Mouse (Mus musculus): Measurements from ENCODE around the gene Med1. TPM values are rescaled to one million over a fixed set of nuclear protein-coding genes. Genes with fewer than 3 reads are reported as not detected.
"Not testable (repeated sequence)": the region's sequence is repeated elsewhere in the genome, so short reads cannot be mapped to it uniquely, and the experiment has no call there.

The Med1 gene
- polyA plus RNA-seq, 1 experiment from 2014 or later = 85.8 TPM

GRCm38 (mm10) chr11:98203931-98204421, 10.9 kb upstream of the Med1 start:
- Histone ChIP-seq H3K9ac (replicated peaks; ENCODE audit: low read length) (peak overlapping the region; percentile 94), H3K4me3 (ENCODE audit: low read depth, low read length) (peak overlapping the region; percentile 71), H3K27ac (replicated peaks; ENCODE audit: low read depth, low read length) (no peak overlapping the region), H3K9me3 (replicated peaks; ENCODE audit: control insufficient read depth, low read length) (no peaks in the 10 kb centered on the region), H3K4me1 (ENCODE audit: control insufficient read depth, insufficient read depth, low read length) (no peaks in the 10 kb centered on the region; the same call in none of the 2 replicates), H3K27me3 (ENCODE audit: control insufficient read depth, insufficient read depth, low read length) (no peaks in the 10 kb centered on the region), H3K4me2 (ENCODE audit: low read depth, low read length) (peak overlapping the region; percentile 61), H3K36me3 (replicated peaks; ENCODE audit: control insufficient read depth, insufficient read depth, low read depth, low read length) (no peaks in the 10 kb centered on the region; the same call in 1 of the 2 replicates)
- ATAC-seq (replicated peaks; ENCODE audit: insufficient number of reproducible peaks, low FRiP score, low TSS enrichment, low read depth) (no peak), DNase-seq (ENCODE audit: low spot score) (peak; percentile 26)
- 0% methylated on average over 16 of the region's 16 CpGs for WGBS

GRCm38 (mm10) chr11:98203351-98203911, 10.3 kb upstream of the Med1 start:
- DNase-seq (ENCODE audit: low spot score) (peak; percentile 11), ATAC-seq (replicated peaks; ENCODE audit: insufficient number of reproducible peaks, low FRiP score, low TSS enrichment, low read depth) (no peak; the same call in 1 of the 2 replicates)
- no peaks in the 10 kb centered on the region for H3K27me3 ChIP-seq (ENCODE audit: control insufficient read depth, insufficient read depth, low read length)

GRCm38 (mm10) chr11:98202641-98203350, 9.7 kb upstream of the Med1 start, which contains the start of gene Cdk12:
Gene Cdk12, plus strand, starts transcription at chr11:98203059.
- no peaks in the 10 kb centered on the region for H3K27me3 ChIP-seq (ENCODE audit: control insufficient read depth, insufficient read depth, low read length)
- no peaks in the 10 kb centered on the region for H3K36me3 ChIP-seq (replicated peaks; ENCODE audit: control insufficient read depth, insufficient read depth, low read depth, low read length)
- peak within 1 kb of the TSS; percentile 94 for H3K9ac ChIP-seq (replicated peaks; ENCODE audit: low read length)
- under 1% methylated on average over 51 of the region's 63 CpGs for WGBS
- H3K4me2 ChIP-seq (ENCODE audit: low read depth, low read length) = peak within 1 kb of the TSS; percentile 73
- H3K27ac ChIP-seq (replicated peaks; ENCODE audit: low read depth, low read length) = peak within 1 kb of the TSS; percentile 99
- peak; percentile 92 for ATAC-seq (replicated peaks; ENCODE audit: insufficient number of reproducible peaks, low FRiP score, low TSS enrichment, low read depth)
- no peaks in the 10 kb centered on the region; the same call in 1 of the 2 replicates for H3K4me1 ChIP-seq (ENCODE audit: control insufficient read depth, insufficient read depth, low read length)
- H3K4me3 ChIP-seq (ENCODE audit: low read depth, low read length) = peak within 1 kb of the TSS; percentile 71
- no peaks in the 10 kb centered on the region for H3K9me3 ChIP-seq (replicated peaks; ENCODE audit: control insufficient read depth, low read length)
- peak; percentile 99 for DNase-seq (ENCODE audit: low spot score)

More at GRCm38 (mm10) chr11:98203351-98203911, 10.3 kb upstream of the Med1 start:
- WGBS = under 1% methylated on average over 37 of the region's 37 CpGs
- H3K9ac ChIP-seq (replicated peaks; ENCODE audit: low read length) = peak overlapping the region; percentile 94
- H3K36me3 ChIP-seq (replicated peaks; ENCODE audit: control insufficient read depth, insufficient read depth, low read depth, low read length) = no peaks in the 10 kb centered on the region
- peak overlapping the region; percentile 71 for H3K4me3 ChIP-seq (ENCODE audit: low read depth, low read length)
- no peaks in the 10 kb centered on the region for H3K9me3 ChIP-seq (replicated peaks; ENCODE audit: control insufficient read depth, low read length)
- H3K4me1 ChIP-seq (ENCODE audit: control insufficient read depth, insufficient read depth, low read length) = no peaks in the 10 kb centered on the region; the same call in none of the 2 replicates
- H3K4me2 ChIP-seq (ENCODE audit: low read depth, low read length) = peak overlapping the region; percentile 61
- peak overlapping the region; percentile 99; the same call in 1 of the 2 replicates for H3K27ac ChIP-seq (replicated peaks; ENCODE audit: low read depth, low read length)

DNA sequence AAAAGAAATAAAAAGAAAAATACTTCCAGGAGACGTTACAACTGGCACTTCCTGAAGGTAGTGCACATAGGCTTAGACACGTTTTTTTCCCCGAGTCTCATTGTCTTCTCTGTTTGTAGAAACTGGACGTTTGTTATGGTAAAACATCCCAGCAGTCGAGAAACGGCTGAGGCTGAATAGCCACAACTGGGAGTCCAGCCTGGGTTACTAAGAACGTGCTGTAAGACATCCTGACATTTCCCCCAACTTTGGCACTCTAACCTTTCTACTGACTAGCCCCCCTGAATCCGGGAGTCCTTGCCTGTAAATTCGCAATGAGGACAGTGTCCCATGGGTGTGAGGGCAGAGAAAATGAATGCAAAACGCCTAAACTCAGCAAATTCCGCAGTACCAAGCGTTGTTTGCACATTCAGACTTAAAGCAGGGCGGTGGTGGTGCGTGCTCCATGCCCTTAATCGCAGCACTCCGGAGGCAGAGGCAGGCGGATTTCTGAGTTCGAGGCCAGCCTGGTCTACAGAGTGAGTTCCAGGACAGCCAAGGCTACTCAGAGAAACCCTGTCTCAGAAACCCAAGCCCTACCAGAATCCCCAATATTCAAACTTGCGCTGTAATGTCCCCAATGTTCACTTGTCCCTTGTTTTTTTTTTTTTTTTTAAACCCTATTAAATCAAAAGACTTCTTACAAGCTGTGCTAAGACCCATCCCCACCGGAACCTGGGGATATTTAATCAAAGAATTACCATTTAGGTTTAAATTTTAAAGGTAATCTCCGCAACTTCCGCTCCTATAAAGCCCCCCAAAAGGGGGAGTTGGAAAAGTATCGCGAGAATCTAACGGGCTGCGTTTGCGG, 8.9 kb upstream of the Med1 start:
- Histone ChIP-seq H3K36me3 (replicated peaks; ENCODE audit: control insufficient read depth, insufficient read depth, low read depth, low read length) (no peaks in the 10 kb centered on the region), H3K9ac (replicated peaks; ENCODE audit: low read length) (peak overlapping the region; percentile 73), H3K4me1 (ENCODE audit: control insufficient read depth, insufficient read depth, low read length) (no peaks in the 10 kb centered on the region; the same call in 1 of the 2 replicates), H3K4me3 (ENCODE audit: low read depth, low read length) (peak overlapping the region; percentile 71), H3K9me3 (replicated peaks; ENCODE audit: control insufficient read depth, low read length) (no peaks in the 10 kb centered on the region), H3K4me2 (ENCODE audit: low read depth, low read length) (peak overlapping the region; percentile 73), H3K27me3 (ENCODE audit: control insufficient read depth, insufficient read depth, low read length) (no peaks in the 10 kb centered on the region), H3K27ac (replicated peaks; ENCODE audit: low read depth, low read length) (peak overlapping the region; percentile 64)
- DNase-seq (ENCODE audit: low spot score) (peak; percentile 16), ATAC-seq (replicated peaks; ENCODE audit: insufficient number of reproducible peaks, low FRiP score, low TSS enrichment, low read depth) (peak; percentile 74; the same call in 1 of the 2 replicates)
- 3% methylated on average over 27 of the region's 27 CpGs for WGBS

DNA sequence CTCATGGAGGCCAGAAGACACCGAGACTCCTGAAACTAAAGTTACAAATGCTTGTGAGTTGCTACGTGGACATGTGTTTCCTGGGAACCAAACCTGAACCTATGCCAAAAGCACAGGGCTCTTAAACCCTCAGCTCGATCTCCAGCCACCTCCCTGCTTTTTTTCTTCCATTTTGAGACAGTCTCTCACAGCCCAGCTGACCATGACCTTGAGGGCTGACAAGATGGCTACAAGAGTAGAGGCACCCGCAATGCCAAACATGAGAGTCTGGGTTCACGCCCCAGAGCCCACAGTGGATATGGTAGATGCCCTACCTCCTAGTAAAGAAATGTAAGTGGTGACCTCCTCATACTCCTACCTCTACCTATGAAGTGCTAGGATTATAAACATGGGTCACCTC, 2.3 kb downstream of the Med1 start:
- DNase-seq (ENCODE audit: low spot score) = no peak
- H3K27ac ChIP-seq (replicated peaks; ENCODE audit: low read depth, low read length) = no peak overlapping the region
- ATAC-seq (replicated peaks; ENCODE audit: insufficient number of reproducible peaks, low FRiP score, low TSS enrichment, low read depth) = no peak
- no peaks in the 10 kb centered on the region for H3K27me3 ChIP-seq (ENCODE audit: control insufficient read depth, insufficient read depth, low read length)
- H3K4me1 ChIP-seq (ENCODE audit: control insufficient read depth, insufficient read depth, low read length) = no peaks in the 10 kb centered on the region; the same call in none of the 2 replicates
- no peak overlapping the region for H3K4me3 ChIP-seq (ENCODE audit: low read depth, low read length)
- no peak overlapping the region for H3K4me2 ChIP-seq (ENCODE audit: low read depth, low read length)
- H3K9ac ChIP-seq (replicated peaks; ENCODE audit: low read length) = no peak overlapping the region
- no peaks in the 10 kb centered on the region for H3K9me3 ChIP-seq (replicated peaks; ENCODE audit: control insufficient read depth, low read length)
- WGBS = 95% methylated on average over 5 of the region's 5 CpGs
- H3K36me3 ChIP-seq (replicated peaks; ENCODE audit: control insufficient read depth, insufficient read depth, low read depth, low read length) = peaks cover 6% of the 10 kb centered on the region

- H3K4me2 ChIP-seq (ENCODE audit: low read depth, low read length) = no peak overlapping the region
- no peaks in the 10 kb centered on the region; the same call in none of the 2 replicates for H3K4me1 ChIP-seq (ENCODE audit: control insufficient read depth, insufficient read depth, low read length)
- H3K4me3 ChIP-seq (ENCODE audit: low read depth, low read length) = no peak overlapping the region
- no peaks in the 10 kb centered on the region for H3K9me3 ChIP-seq (replicated peaks; ENCODE audit: control insufficient read depth, low read length)
- no peak for ATAC-seq (replicated peaks; ENCODE audit: insufficient number of reproducible peaks, low FRiP score, low TSS enrichment, low read depth)
- DNase-seq (ENCODE audit: low spot score) = no peak
- WGBS = 93% methylated on average over 9 of the region's 9 CpGs
- peaks cover 15% of the 10 kb centered on the region for H3K36me3 ChIP-seq (replicated peaks; ENCODE audit: control insufficient read depth, insufficient read depth, low read depth, low read length)
- H3K27me3 ChIP-seq (ENCODE audit: control insufficient read depth, insufficient read depth, low read length) = no peaks in the 10 kb centered on the region
- H3K9ac ChIP-seq (replicated peaks; ENCODE audit: low read length) = no peak overlapping the region
- H3K27ac ChIP-seq (replicated peaks; ENCODE audit: low read depth, low read length) = no peak overlapping the region
Observed at GRCm38 (mm10) chr11:98187640-98188395, 5.3 kb downstream of the Med1 start.

GRCm38 (mm10) chr11:98182149-98182548, 10.9 kb downstream of the Med1 start:
- not testable (repeated sequence) for H3K4me1 ChIP-seq (ENCODE audit: control insufficient read depth, insufficient read depth, low read length); DNase-seq (ENCODE audit: low spot score); H3K9me3 ChIP-seq (replicated peaks; ENCODE audit: control insufficient read depth, low read length); H3K27me3 ChIP-seq (ENCODE audit: control insufficient read depth, insufficient read depth, low read length); H3K27ac ChIP-seq (replicated peaks; ENCODE audit: low read depth, low read length); H3K4me3 ChIP-seq (ENCODE audit: low read depth, low read length); H3K4me2 ChIP-seq (ENCODE audit: low read depth, low read length); H3K9ac ChIP-seq (replicated peaks; ENCODE audit: low read length); ATAC-seq (replicated peaks; ENCODE audit: insufficient number of reproducible peaks, low FRiP score, low TSS enrichment, low read depth)
- WGBS = 90% methylated on average over 3 of the region's 3 CpGs
- H3K36me3 ChIP-seq (replicated peaks; ENCODE audit: control insufficient read depth, insufficient read depth, low read depth, low read length) = peaks cover 15% of the 10 kb centered on the region
